Mouse (Mus musculus): ENCODE data around the gene Hist1h4n.
"Not testable (repeated sequence)": the region's sequence is repeated elsewhere in the genome, so short reads cannot be mapped to it uniquely, and the experiment has no call there.

GRCm38 (mm10) chr13:21811539-21811938 is 20.5 kb downstream of the Hist1h4n start, which contains the start of gene Hist1h4m:
- not testable (repeated sequence) for TF ChIP-seq POLR2A (IDR thresholded peaks at IDR 0.05; ENCODE audit: low read depth, low read length); CTCF (IDR thresholded peaks at IDR 0.05; ENCODE audit: extremely low read depth, insufficient read depth, insufficient read length, insufficient replicate concordance)

Data from spleen, adult 2 months (tissue).